Mouse (Mus musculus): ENCODE data around the gene Tmem33. TPM values are rescaled to one million over a fixed set of nuclear protein-coding genes. Genes with fewer than 3 reads are reported as not detected.

The Tmem33 gene
- polyA plus RNA-seq, 1 experiment from 2014 or later, result 66.0 TPM

DNA sequence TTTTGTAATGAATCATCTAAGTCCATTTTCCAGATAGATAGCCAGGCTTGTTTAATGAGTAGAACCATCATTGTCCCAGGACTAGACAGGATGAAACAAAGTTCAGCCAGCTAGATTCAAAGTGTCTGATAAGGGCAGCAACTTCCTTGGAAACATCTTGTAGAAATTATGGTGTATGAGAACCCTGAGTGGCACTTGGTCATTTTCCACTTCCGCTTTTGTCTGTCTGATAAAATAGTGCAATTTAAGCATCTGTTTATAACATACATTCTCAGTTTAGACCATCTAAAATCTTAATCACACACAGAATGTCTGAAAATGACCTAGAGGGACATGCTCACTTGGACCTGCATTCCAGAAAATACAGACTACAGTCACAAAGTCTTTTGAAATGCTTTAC is 43.5 kb downstream of the Tmem33 start:
- ATAC-seq (ENCODE audit: low read depth), result no peak
- Histone ChIP-seq H3K4me2 (ENCODE audit: low read depth, low read length) (no peak overlapping the region), H3K36me3 (ENCODE audit: control insufficient read depth, insufficient read depth, low read length) (no peaks in the 10 kb centered on the region), H3K4me1 (ENCODE audit: control insufficient read depth, insufficient read depth, low read length) (peaks cover 4% of the 10 kb centered on the region), H3K4me3 (ENCODE audit: low read depth, low read length) (no peak overlapping the region), H3K9ac (replicated peaks; ENCODE audit: low read depth, low read length) (no peak overlapping the region), H3K27me3 (ENCODE audit: control insufficient read depth, insufficient read depth, low read length) (no peaks in the 10 kb centered on the region), H3K9me3 (ENCODE audit: control insufficient read depth, low read length) (no peaks in the 10 kb centered on the region), H3K27ac (ENCODE audit: low read depth, low read length) (no peak overlapping the region)
- 93% methylated on average over 1 of the region's 1 CpGs for WGBS

- peak; percentile 97 for ATAC-seq (ENCODE audit: low read depth)
- H3K4me2 ChIP-seq (ENCODE audit: low read depth, low read length), result peak within 1 kb of the TSS; percentile 82
- H3K4me1 ChIP-seq (ENCODE audit: control insufficient read depth, insufficient read depth, low read length), result peaks cover 4% of the 10 kb centered on the region
- peak within 1 kb of the TSS; percentile 80 for H3K27ac ChIP-seq (ENCODE audit: low read depth, low read length)
- peak within 1 kb of the TSS; percentile 97 for H3K4me3 ChIP-seq (ENCODE audit: low read depth, low read length)
- WGBS, result under 1% methylated on average over 77 of the region's 83 CpGs
- no peaks in the 10 kb centered on the region for H3K27me3 ChIP-seq (ENCODE audit: control insufficient read depth, insufficient read depth, low read length)
- peak within 1 kb of the TSS; percentile 93 for H3K9ac ChIP-seq (replicated peaks; ENCODE audit: low read depth, low read length)
- no peaks in the 10 kb centered on the region for H3K9me3 ChIP-seq (ENCODE audit: control insufficient read depth, low read length)
- H3K36me3 ChIP-seq (ENCODE audit: control insufficient read depth, insufficient read depth, low read length), result no peaks in the 10 kb centered on the region
Observed at GRCm38 (mm10) chr5:67306698-67307521, 46.5 kb downstream of the Tmem33 start, which contains the start of gene Slc30a9. Slc30a9 (plus strand) TSS chr5:67306955.

DNA sequence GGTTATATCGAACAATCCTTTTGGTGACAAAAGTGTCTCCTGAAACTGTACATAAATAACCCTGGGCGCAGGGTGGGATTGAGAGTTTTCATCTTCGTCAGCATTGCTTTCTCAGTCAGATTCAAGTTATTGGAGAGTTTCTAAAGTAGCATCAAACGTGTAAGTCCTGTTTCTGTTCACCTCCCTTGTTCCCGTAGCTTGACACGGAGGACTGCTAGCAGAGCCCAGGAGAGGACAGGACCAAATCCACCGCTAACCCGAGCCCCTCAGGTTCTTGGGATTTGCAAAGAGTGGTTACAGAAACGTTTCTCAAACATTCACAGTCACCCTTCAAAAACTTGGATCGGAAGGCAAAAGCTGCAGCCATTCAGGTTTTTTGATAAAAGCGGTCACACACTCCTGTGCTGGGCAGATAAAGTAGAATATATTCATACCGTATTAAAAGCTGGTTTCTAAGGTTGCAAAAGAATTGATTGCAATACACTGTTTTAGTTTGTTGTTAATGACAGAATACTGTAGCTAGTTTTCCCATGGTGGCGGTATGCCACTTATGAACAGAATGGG is 47.4 kb downstream of the Tmem33 start:
- Histone ChIP-seq H3K27ac (ENCODE audit: low read depth, low read length) (no peak overlapping the region), H3K4me2 (ENCODE audit: low read depth, low read length) (peak overlapping the region; percentile 82), H3K27me3 (ENCODE audit: control insufficient read depth, insufficient read depth, low read length) (no peaks in the 10 kb centered on the region), H3K4me1 (ENCODE audit: control insufficient read depth, insufficient read depth, low read length) (peaks cover 4% of the 10 kb centered on the region), H3K9ac (replicated peaks; ENCODE audit: low read depth, low read length) (peak overlapping the region; percentile 93; the same call in 1 of the 2 replicates), H3K36me3 (ENCODE audit: control insufficient read depth, insufficient read depth, low read length) (no peaks in the 10 kb centered on the region), H3K4me3 (ENCODE audit: low read depth, low read length) (peak overlapping the region; percentile 97), H3K9me3 (ENCODE audit: control insufficient read depth, low read length) (no peaks in the 10 kb centered on the region)
- WGBS, result 33% methylated on average over 13 of the region's 13 CpGs
- no peak for ATAC-seq (ENCODE audit: low read depth)

- H3K27me3 ChIP-seq (ENCODE audit: control insufficient read depth, insufficient read depth, low read length), result no peaks in the 10 kb centered on the region
- peaks cover 4% of the 10 kb centered on the region for H3K4me1 ChIP-seq (ENCODE audit: control insufficient read depth, insufficient read depth, low read length)
- 58% methylated on average over 3 of the region's 3 CpGs for WGBS
- no peak overlapping the region for H3K4me3 ChIP-seq (ENCODE audit: low read depth, low read length)
- no peak overlapping the region for H3K9ac ChIP-seq (replicated peaks; ENCODE audit: low read depth, low read length)
- H3K9me3 ChIP-seq (ENCODE audit: control insufficient read depth, low read length), result no peaks in the 10 kb centered on the region
- no peak for ATAC-seq (ENCODE audit: low read depth)
- H3K36me3 ChIP-seq (ENCODE audit: control insufficient read depth, insufficient read depth, low read length), result 0 out of 2 replicates have a peak, but pooled peaks cover 5% of the 10 kb centered on the region
- H3K4me2 ChIP-seq (ENCODE audit: low read depth, low read length), result no peak overlapping the region
- H3K27ac ChIP-seq (ENCODE audit: low read depth, low read length), result no peak overlapping the region
Observed at GRCm38 (mm10) chr5:67311811-67312521, 51.6 kb downstream of the Tmem33 start.

GRCm38 (mm10) chr5:67312522-67312851 is 52.1 kb downstream of the Tmem33 start:
- Histone ChIP-seq H3K4me2 (ENCODE audit: low read depth, low read length) (no peak overlapping the region), H3K36me3 (ENCODE audit: control insufficient read depth, insufficient read depth, low read length) (0 out of 2 replicates have a peak, but pooled peaks cover 5% of the 10 kb centered on the region), H3K4me1 (ENCODE audit: control insufficient read depth, insufficient read depth, low read length) (peaks cover 3% of the 10 kb centered on the region), H3K9ac (replicated peaks; ENCODE audit: low read depth, low read length) (no peak overlapping the region), H3K27me3 (ENCODE audit: control insufficient read depth, insufficient read depth, low read length) (no peaks in the 10 kb centered on the region), H3K27ac (ENCODE audit: low read depth, low read length) (no peak overlapping the region), H3K4me3 (ENCODE audit: low read depth, low read length) (no peak overlapping the region), H3K9me3 (ENCODE audit: control insufficient read depth, low read length) (no peaks in the 10 kb centered on the region)
- 94% methylated on average over 3 of the region's 3 CpGs for WGBS
- no peak for ATAC-seq (ENCODE audit: low read depth)

DNA sequence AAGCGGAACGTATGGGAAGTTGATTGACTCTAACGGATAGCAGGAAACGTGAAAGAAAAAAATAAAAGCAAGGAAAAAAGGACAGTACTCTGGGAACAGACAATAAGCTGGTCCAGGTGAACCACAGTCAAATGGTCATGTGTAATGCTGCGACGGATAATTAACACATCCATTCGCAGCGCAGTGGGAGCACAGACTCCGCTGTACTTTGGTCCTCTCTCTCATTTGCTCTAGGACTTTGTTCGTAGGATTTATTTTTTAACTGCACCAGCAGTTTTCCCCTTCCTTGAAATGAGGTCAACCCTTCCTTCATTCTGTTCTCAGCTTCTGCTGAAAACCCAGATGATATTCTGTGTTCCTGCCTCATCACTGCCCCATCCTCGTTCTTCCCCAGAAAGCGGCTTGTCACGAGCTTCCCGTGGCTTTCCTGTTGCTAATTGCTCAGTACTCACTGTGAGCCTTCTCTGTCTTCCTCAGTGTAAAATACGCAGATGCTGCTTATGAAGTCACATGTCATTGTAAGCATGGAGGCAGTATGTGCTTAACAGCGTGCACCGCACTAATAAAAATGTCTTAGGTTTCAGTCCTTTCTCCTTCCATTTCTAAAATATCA is 61.4 kb downstream of the Tmem33 start:
- H3K36me3 ChIP-seq (ENCODE audit: control insufficient read depth, insufficient read depth, low read length), result 0 out of 2 replicates have a peak, but pooled peaks cover 2% of the 10 kb centered on the region
- H3K27me3 ChIP-seq (ENCODE audit: control insufficient read depth, insufficient read depth, low read length), result no peaks in the 10 kb centered on the region
- H3K4me1 ChIP-seq (ENCODE audit: control insufficient read depth, insufficient read depth, low read length), result no peaks in the 10 kb centered on the region
- no peak overlapping the region for H3K9ac ChIP-seq (replicated peaks; ENCODE audit: low read depth, low read length)
- H3K4me2 ChIP-seq (ENCODE audit: low read depth, low read length), result no peak overlapping the region
- H3K4me3 ChIP-seq (ENCODE audit: low read depth, low read length), result no peak overlapping the region
- H3K27ac ChIP-seq (ENCODE audit: low read depth, low read length), result no peak overlapping the region
- 81% methylated on average over 17 of the region's 17 CpGs for WGBS
- no peaks in the 10 kb centered on the region for H3K9me3 ChIP-seq (ENCODE audit: control insufficient read depth, low read length)
- ATAC-seq (ENCODE audit: low read depth), result no peak

DNA sequence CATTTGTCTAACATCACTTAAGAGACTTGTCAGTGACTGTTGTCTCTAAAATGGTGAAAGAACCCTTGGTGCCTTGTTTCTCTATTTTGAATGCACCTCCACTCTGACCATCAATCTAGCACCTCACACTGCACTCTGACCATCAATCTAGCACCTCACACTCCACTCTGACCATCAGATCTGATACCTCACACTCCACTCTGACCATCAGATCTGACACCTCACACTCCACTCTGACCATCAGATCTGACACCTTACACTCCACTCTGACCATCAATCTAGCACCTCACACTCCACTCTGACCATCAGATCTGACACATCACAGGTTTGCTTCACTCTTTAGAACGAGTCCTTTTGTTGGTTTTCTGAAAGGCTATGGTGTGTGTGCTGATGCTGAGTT is 63.7 kb downstream of the Tmem33 start:
- no peaks in the 10 kb centered on the region for H3K4me1 ChIP-seq (ENCODE audit: control insufficient read depth, insufficient read depth, low read length)
- 55% methylated on average over 1 of the region's 1 CpGs for WGBS
- ATAC-seq (ENCODE audit: low read depth), result no peak
- H3K9ac ChIP-seq (replicated peaks; ENCODE audit: low read depth, low read length), result no peak overlapping the region
- H3K9me3 ChIP-seq (ENCODE audit: control insufficient read depth, low read length), result no peaks in the 10 kb centered on the region
- 0 out of 2 replicates have a peak, but pooled peaks cover 3% of the 10 kb centered on the region for H3K36me3 ChIP-seq (ENCODE audit: control insufficient read depth, insufficient read depth, low read length)
- no peak overlapping the region for H3K4me2 ChIP-seq (ENCODE audit: low read depth, low read length)
- H3K27ac ChIP-seq (ENCODE audit: low read depth, low read length), result no peak overlapping the region
- no peaks in the 10 kb centered on the region for H3K27me3 ChIP-seq (ENCODE audit: control insufficient read depth, insufficient read depth, low read length)
- no peak overlapping the region for H3K4me3 ChIP-seq (ENCODE audit: low read depth, low read length)

DNA sequence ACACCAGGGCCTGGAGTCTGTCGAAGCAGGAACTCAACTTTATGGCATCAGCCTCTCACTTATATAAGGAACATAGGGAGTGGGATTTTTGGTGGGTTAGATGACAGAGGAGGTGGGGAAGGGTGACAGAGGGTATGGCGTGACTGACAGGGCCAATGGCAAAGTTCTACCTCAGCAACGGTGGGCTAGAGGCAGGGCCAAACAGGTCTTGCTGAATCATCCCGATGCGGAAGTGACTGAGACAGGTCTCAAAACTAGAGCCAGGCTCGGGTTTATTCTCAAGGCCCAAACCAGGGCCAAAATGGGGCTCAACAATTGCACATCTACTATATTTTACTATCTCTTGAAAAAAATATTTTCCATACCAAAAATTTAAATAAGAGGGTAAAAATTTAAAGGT is 80.4 kb downstream of the Tmem33 start:
- H3K36me3 ChIP-seq (ENCODE audit: control insufficient read depth, insufficient read depth, low read length), result peaks cover 21% of the 10 kb centered on the region
- WGBS, result 98% methylated on average over 6 of the region's 6 CpGs
- no peak overlapping the region for H3K4me2 ChIP-seq (ENCODE audit: low read depth, low read length)

More for the DNA sequence above, 80.4 kb downstream of the Tmem33 start:
- H3K9me3 ChIP-seq (ENCODE audit: control insufficient read depth, low read length), result no peaks in the 10 kb centered on the region
- no peaks in the 10 kb centered on the region for H3K27me3 ChIP-seq (ENCODE audit: control insufficient read depth, insufficient read depth, low read length)
- H3K9ac ChIP-seq (replicated peaks; ENCODE audit: low read depth, low read length), result no peak overlapping the region
- no peak overlapping the region for H3K4me3 ChIP-seq (ENCODE audit: low read depth, low read length)
- ATAC-seq (ENCODE audit: low read depth), result no peak
- no peaks in the 10 kb centered on the region for H3K4me1 ChIP-seq (ENCODE audit: control insufficient read depth, insufficient read depth, low read length)
- H3K27ac ChIP-seq (ENCODE audit: low read depth, low read length), result no peak overlapping the region

All from neural tube, embryonic 14.5 days (tissue).